Mouse (Mus musculus) neural tube, embryonic 14.5 days (tissue): ENCODE data around the gene Trmt1. TPM values are rescaled to one million over a fixed set of nuclear protein-coding genes. Genes with fewer than 3 reads are reported as not detected.
A peak's percentile ranks its signal among the peaks of the same experiment; 100 is the strongest.

Source experiments
- ATAC-seq: fragments of 200-750 bp; cut with Nextera tagmentation; 2 replicates; pipeline ENCODE4 v1.8.0; 2017; ENCODE audit warnings: low read depth, mild to moderate bottlenecking, moderate TSS enrichment, moderate library complexity
- H3K27ac ChIP-seq: fragments of 300-500 bp; sonication (generic); 2 replicates; pipeline ENCODE4 v1.5.1; 2014; ENCODE audit warnings: low read depth, mild to moderate bottlenecking, control low read depth, low read length, moderate library complexity, mixed read lengths
- H3K27me3 ChIP-seq: fragments of 300-500 bp; sonication (generic); 2 replicates; pipeline ENCODE4 v1.6.1; 2014; ENCODE audit warnings: low read length; ENCODE audit not compliant: control insufficient read depth, insufficient read depth
- H3K36me3 ChIP-seq: fragments of 300-500 bp; sonication (generic); 2 replicates; pipeline ENCODE4 v1.6.1; 2014; ENCODE audit warnings: low read length, mixed read lengths; ENCODE audit not compliant: control insufficient read depth, insufficient read depth
- H3K4me1 ChIP-seq: fragments of 300-500 bp; sonication (generic); 2 replicates; pipeline ENCODE4 v1.6.1; 2014; ENCODE audit warnings: low read length; ENCODE audit not compliant: control insufficient read depth, insufficient read depth
- H3K4me2 ChIP-seq: fragments of 300-500 bp; sonication (generic); 2 replicates; pipeline ENCODE4 v1.6.1; 2014; ENCODE audit warnings: mild to moderate bottlenecking, low read depth, low read length, control low read depth
- H3K4me3 ChIP-seq: fragments of 300-500 bp; sonication (generic); 2 replicates; pipeline ENCODE4 v1.5.1; 2014; ENCODE audit warnings: low read depth, low read length, control low read depth, mixed read lengths
- H3K9ac ChIP-seq: fragments of 300-500 bp; sonication (generic); replicated peaks from 2 replicates; pipeline ENCODE4 v1.6.1; 2014; ENCODE audit warnings: low read depth, mild to moderate bottlenecking, control low read depth, low read length, mixed read lengths
- H3K9me3 ChIP-seq: fragments of 300-500 bp; sonication (generic); 2 replicates; pipeline ENCODE4 v1.6.1; 2016; ENCODE audit warnings: low read length; ENCODE audit not compliant: control insufficient read depth
- WGBS: fragments of 180-500 bp; shearing (Covaris S2); extraction: QIAGEN DNeasy Blood & Tissue Kit; methylation state at CpG from one replicate; pipeline ENCODE4 v1.1.7; 2014; 5-methylcytosine and 5-hydroxymethylcytosine counted together
- polyA plus RNA-seq: library from polyadenylated mRNA; unstranded; fragments of >200 nt; fragmentation: Nextera tagmentation; extraction: Ambion mirVana; gene quantifications from 2 replicates; pipeline ENCODE4 v1.2.1, GENCODE M21; 2014

The Trmt1 gene
- polyA plus RNA-seq, 1 experiment from 2014 or later, result 70.2 TPM

GRCm38 (mm10) chr8:84743517-84744420 is 57.7 kb downstream of the Trmt1 start:
- peak; percentile 75 for ATAC-seq
- peaks cover 23% of the 10 kb centered on the region for H3K27me3 ChIP-seq
- H3K4me3 ChIP-seq, result no peak overlapping the region
- peak overlapping the region; percentile 66 for H3K27ac ChIP-seq
- peaks cover 33% of the 10 kb centered on the region for H3K4me1 ChIP-seq
- no peaks in the 10 kb centered on the region for H3K9me3 ChIP-seq
- peak overlapping the region; percentile 14; the same call in 1 of the 2 replicates for H3K4me2 ChIP-seq
- 9% methylated on average over 14 of the region's 17 CpGs for WGBS
- no peaks in the 10 kb centered on the region for H3K36me3 ChIP-seq
- 0 out of 2 replicates have a peak overlapping the region, but pooled peaks have one; percentile 11 for H3K9ac ChIP-seq

- no peak overlapping the region for H3K4me2 ChIP-seq
- H3K27me3 ChIP-seq, result peaks cover 22% of the 10 kb centered on the region
- no peaks in the 10 kb centered on the region for H3K36me3 ChIP-seq
- WGBS, result 6% methylated on average over 17 of the region's 17 CpGs
- H3K9me3 ChIP-seq, result no peaks in the 10 kb centered on the region
- peaks cover 29% of the 10 kb centered on the region for H3K4me1 ChIP-seq
- peak overlapping the region; percentile 41; the same call in 1 of the 2 replicates for H3K27ac ChIP-seq
- no peak for ATAC-seq
- H3K4me3 ChIP-seq, result no peak overlapping the region
- no peak overlapping the region for H3K9ac ChIP-seq
Measured at GRCm38 (mm10) chr8:84745032-84745925, 59.2 kb downstream of the Trmt1 start.

Other genes starting within 250 kb of the Trmt1 start
- gene Ier2, start 23.5 kb upstream of the Trmt1 start, polyA plus RNA-seq, result 14.4 and 20.9 TPM in 2 replicates
- 15.3 and 16.6 TPM in 2 replicates for gene Nacc1, start 1.6 kb downstream of the Trmt1 start, polyA plus RNA-seq
- 1.3 and 3.6 TPM in 2 replicates for gene Lyl1, start 15.2 kb downstream of the Trmt1 start, polyA plus RNA-seq
- gene G430095P16Rik, start 36.7 kb downstream of the Trmt1 start, polyA plus RNA-seq, result 0.76 and 1.8 TPM in 2 replicates
- gene Nfix, start 114.0 kb downstream of the Trmt1 start, polyA plus RNA-seq, result 68.2 and 91.5 TPM in 2 replicates
- 12.3 and 16.9 TPM in 2 replicates for gene Dand5, start 136.5 kb downstream of the Trmt1 start, polyA plus RNA-seq
- 33.1 and 39.8 TPM in 2 replicates for gene Gadd45gip1, start 145.2 kb downstream of the Trmt1 start, polyA plus RNA-seq
- gene Rad23a, start 154.4 kb downstream of the Trmt1 start, polyA plus RNA-seq, result 69.4 and 78.1 TPM in 2 replicates
- 615 and 623 TPM in 2 replicates for gene Calr, start 160.6 kb downstream of the Trmt1 start, polyA plus RNA-seq
- 90.9 and 98.2 TPM in 2 replicates for gene Farsa, start 170.7 kb downstream of the Trmt1 start, polyA plus RNA-seq
- gene Syce2, start 185.8 kb downstream of the Trmt1 start, polyA plus RNA-seq, result 14.2 and 24.5 TPM in 2 replicates
- 33.5 and 34.2 TPM in 2 replicates for gene Gcdh, start 207.6 kb downstream of the Trmt1 start, polyA plus RNA-seq
- 0.44 and 0.80 TPM in 2 replicates for gene Klf1, start 215.6 kb downstream of the Trmt1 start, polyA plus RNA-seq
- 5.0 and 5.3 TPM in 2 replicates for gene Dnase2a, start 222.3 kb downstream of the Trmt1 start, polyA plus RNA-seq